Mouse (Mus musculus) hindbrain, embryonic 14.5 days (tissue): ENCODE data around the gene Arhgef17. TPM values are rescaled to one million over a fixed set of nuclear protein-coding genes. Genes with fewer than 3 reads are reported as not detected.

Experiments
- ATAC-seq: fragments of 200-750 bp; cut with Nextera tagmentation; 2 replicates; pipeline ENCODE4 v1.8.0; 2017; ENCODE audit warnings: moderate number of reproducible peaks, mild to moderate bottlenecking, moderate TSS enrichment, moderate library complexity; ENCODE audit not compliant: low FRiP score
- DNase-seq: peaks from one replicate; pipeline ENCODE4 v3.0.0-alpha.2; 2015; ENCODE audit warnings: low spot score
- H3K27ac ChIP-seq: fragments of 300-500 bp; sonication (generic); 2 replicates; pipeline ENCODE4 v1.5.1; 2014; ENCODE audit warnings: mild to moderate bottlenecking, moderate library complexity
- H3K27me3 ChIP-seq: fragments of 300-500 bp; sonication (generic); 2 replicates; pipeline ENCODE4 v1.6.1; 2014; ENCODE audit warnings: mild to moderate bottlenecking, low read length, mixed read lengths; ENCODE audit not compliant: control insufficient read depth, insufficient read depth
- H3K36me3 ChIP-seq: fragments of 300-500 bp; sonication (generic); replicated peaks from 2 replicates; pipeline ENCODE4 v1.6.1; 2014; ENCODE audit not compliant: control insufficient read depth, insufficient read depth
- H3K4me1 ChIP-seq: fragments of 300-500 bp; sonication (generic); replicated peaks from 2 replicates; pipeline ENCODE4 v1.6.1; 2014; ENCODE audit warnings: antibody characterized with exemption, low read length, mixed read lengths; ENCODE audit not compliant: control insufficient read depth, insufficient read depth
- H3K4me2 ChIP-seq: fragments of 300-500 bp; sonication (generic); replicated peaks from 2 replicates; pipeline ENCODE4 v1.6.1; 2014; ENCODE audit warnings: mild to moderate bottlenecking, moderate library complexity
- H3K4me3 ChIP-seq: fragments of 300-500 bp; sonication (generic); replicated peaks from 2 replicates; pipeline ENCODE4 v1.5.1; 2014; ENCODE audit warnings: mild to moderate bottlenecking, low read length
- H3K9ac ChIP-seq: fragments of 300-500 bp; sonication (generic); 2 replicates; pipeline ENCODE4 v1.6.1; 2014
- H3K9me3 ChIP-seq: fragments of 300-500 bp; sonication (generic); 2 replicates; pipeline ENCODE4 v1.6.1; 2016; ENCODE audit warnings: low read length; ENCODE audit not compliant: control insufficient read depth
- whole genome bisulfite sequencing: fragments of 180-500 bp; shearing (Covaris S2); extraction: QIAGEN DNeasy Blood & Tissue Kit; methylation state at CpG from one replicate; pipeline ENCODE4 v1.1.7; 2014; 5-methylcytosine and 5-hydroxymethylcytosine counted together
- polyA plus RNA-seq: library from polyadenylated mRNA; unstranded; fragments of >200 nt; fragmentation: Nextera tagmentation; extraction: Ambion mirVana; gene quantifications from 2 replicates; pipeline ENCODE4 v1.2.1, GENCODE M21; 2014

The Arhgef17 gene
- polyA plus RNA-seq, 1 experiment from 2014 or later, result 15.5 TPM

DNA sequence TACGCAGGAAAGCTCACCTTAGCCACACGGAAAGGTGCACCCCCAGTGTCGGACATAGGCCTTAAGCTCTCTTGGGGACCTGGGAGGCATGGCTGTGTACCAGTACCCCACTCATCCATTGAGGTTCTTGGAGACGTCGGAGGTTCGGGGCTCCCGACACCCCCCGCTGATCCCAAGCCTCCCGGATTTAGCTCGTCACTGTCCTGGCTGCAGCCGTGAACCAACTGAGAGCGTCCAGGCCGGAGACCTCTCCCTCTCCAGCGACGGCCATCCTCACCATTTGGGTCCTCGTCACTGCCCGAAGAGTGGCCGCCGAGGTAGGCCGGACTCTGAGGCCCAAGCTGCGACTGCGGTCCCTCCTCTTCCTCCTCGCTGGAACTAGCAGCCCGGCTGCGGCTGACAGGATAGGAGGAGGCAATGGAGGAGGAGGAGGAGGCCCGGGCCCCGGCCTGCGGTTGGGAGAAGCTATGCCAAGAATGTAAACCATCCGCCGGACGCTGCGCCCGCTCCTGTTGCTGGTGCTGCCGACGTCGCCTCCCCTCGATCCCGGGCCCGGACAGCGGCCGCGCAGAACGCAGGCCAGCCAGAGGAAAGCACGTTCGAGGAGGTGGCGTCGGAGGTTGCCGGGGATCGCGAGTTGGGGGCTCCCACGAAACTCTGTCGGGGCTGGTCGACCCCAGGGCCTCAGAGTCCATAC, 1.1 kb downstream of the Arhgef17 start:
- Histone ChIP-seq H3K4me3 (peak overlapping the region; percentile 47), H3K27ac (no peak overlapping the region), H3K9ac (peak overlapping the region; percentile 53), H3K27me3 (peaks cover 35% of the 10 kb centered on the region), H3K36me3 (no peaks in the 10 kb centered on the region), H3K9me3 (no peaks in the 10 kb centered on the region), H3K4me2 (peak overlapping the region; percentile 74), H3K4me1 (peaks cover 27% of the 10 kb centered on the region)
- ATAC-seq (no peak), DNase-seq (no peak)
- WGBS, result 4% methylated on average over 50 of the region's 53 CpGs

DNA sequence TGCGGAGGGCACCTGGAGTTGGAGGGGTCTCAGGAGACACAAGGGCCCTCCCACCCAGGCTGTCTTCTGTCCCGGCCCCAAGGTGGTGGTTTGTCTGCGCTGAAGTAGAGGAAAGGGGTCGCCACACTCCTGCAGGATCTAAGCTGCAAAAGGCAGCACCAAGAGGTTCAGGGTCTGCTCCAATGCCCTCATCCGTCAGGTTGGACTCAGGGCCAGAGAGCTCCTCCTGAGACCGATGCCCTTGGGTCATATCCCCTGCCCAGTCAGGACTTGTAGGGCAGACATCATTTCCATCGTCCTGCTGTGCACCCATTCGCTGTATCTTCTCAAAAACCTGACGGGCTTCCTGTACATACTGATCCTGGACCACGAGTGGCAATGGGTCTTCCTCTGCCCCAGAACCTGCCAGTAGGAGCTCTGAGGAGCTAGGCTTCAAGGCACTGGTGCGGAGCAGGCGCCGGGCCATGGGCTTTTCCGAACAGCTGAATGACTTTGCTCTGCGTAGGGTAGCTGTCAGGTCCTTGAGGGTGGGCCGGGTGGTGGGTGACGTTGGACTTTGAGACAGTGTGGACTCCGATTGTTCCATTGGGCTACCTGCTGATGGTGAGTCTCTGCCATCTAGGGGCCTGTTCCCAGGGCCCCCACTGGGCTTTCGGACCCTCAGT, 2.1 kb downstream of the Arhgef17 start:
- Histone ChIP-seq H3K4me3 (peak overlapping the region; percentile 47), H3K9me3 (no peaks in the 10 kb centered on the region), H3K27ac (no peak overlapping the region), H3K4me2 (peak overlapping the region; percentile 74), H3K4me1 (peaks cover 27% of the 10 kb centered on the region), H3K27me3 (peaks cover 35% of the 10 kb centered on the region), H3K9ac (no peak overlapping the region), H3K36me3 (no peaks in the 10 kb centered on the region)
- WGBS, result 79% methylated on average over 19 of the region's 19 CpGs
- DNase-seq, result no peak
- no peak for ATAC-seq

- Histone ChIP-seq H3K27ac (no peak overlapping the region), H3K9me3 (no peaks in the 10 kb centered on the region), H3K4me2 (peak overlapping the region; percentile 74), H3K4me1 (peaks cover 30% of the 10 kb centered on the region), H3K9ac (no peak overlapping the region), H3K27me3 (peaks cover 35% of the 10 kb centered on the region), H3K4me3 (peak overlapping the region; percentile 11; the same call in 1 of the 2 replicates), H3K36me3 (no peaks in the 10 kb centered on the region)
- WGBS, result 63% methylated on average over 9 of the region's 9 CpGs
- no peak for DNase-seq
- no peak for ATAC-seq
Observed at GRCm38 (mm10) chr7:100928456-100928855, 3.5 kb downstream of the Arhgef17 start.

DNA sequence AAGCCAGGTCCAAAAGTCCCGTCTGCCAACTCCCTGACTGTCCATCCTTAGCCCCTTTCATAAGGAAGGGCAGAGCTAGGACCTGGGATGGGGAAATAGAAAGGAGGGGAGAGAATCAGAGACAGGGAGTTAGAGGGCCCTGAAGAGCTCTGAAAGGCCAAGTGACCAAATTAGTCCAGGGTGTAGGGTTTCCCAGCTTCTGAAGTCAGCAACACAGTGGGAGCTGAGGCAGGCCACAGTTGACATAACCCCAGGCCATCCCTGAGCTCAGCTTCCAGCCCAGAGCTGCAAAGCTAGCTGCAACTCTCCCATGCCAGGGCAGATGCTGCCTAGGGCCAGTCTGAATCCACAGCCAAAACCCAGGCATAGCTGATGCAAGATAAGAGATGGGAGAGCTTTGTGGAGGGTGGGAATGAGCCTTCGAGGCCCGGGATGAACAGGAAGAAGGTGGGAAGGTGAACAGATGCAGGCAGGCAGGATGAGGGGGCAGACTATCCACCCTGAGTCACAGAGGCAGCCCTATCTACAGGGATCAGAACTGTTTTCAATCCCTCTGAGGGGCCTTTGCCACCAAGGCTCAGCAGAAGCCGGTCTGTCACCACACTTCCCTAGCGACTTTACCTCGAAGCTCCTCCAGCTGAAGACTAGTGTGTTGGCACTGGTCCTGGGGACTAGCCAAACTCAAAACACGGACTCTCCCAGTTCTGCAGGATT, 4.5 kb downstream of the Arhgef17 start:
- H3K9me3 ChIP-seq, result no peaks in the 10 kb centered on the region
- H3K36me3 ChIP-seq, result no peaks in the 10 kb centered on the region
- DNase-seq (no peak), ATAC-seq (no peak)
- peak overlapping the region; percentile 11; the same call in 1 of the 2 replicates for H3K4me3 ChIP-seq
- peaks cover 25% of the 10 kb centered on the region for H3K27me3 ChIP-seq
- H3K4me2 ChIP-seq, result peak overlapping the region; percentile 74
- H3K9ac ChIP-seq, result no peak overlapping the region
- no peak overlapping the region for H3K27ac ChIP-seq
- H3K4me1 ChIP-seq, result peaks cover 33% of the 10 kb centered on the region
- 36% methylated on average over 7 of the region's 7 CpGs for WGBS

DNA sequence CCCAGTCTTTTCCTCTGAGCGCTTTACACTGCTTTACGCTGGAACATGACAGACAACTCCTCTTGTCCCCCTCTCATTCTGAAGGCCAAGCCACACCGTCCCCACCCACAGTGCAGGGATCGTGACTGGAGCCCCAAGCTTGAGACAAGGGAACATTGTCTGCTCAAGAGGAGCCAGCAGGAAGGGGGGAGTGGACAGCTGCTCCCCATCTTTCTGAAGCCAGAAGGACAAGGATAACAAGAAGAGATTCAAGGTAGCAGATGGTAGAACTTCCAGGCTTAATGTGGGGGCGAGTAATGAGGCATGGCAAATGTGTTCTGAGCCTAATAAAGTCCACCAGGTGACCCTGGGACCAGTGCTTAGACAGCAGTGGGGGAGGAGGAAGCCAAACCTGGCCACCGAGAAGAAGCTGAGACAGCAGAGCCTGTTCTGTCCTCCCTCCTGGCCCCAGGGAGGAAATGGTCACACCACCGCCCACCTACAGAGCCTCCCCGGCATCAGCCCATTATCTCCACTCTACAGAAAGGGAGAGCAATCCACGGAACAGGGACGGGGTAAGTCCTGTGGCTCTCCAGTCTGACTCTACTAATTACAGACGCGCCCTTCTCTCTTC, 5.5 kb downstream of the Arhgef17 start:
- DNase-seq (no peak), ATAC-seq (no peak)
- WGBS, result 25% methylated on average over 12 of the region's 12 CpGs
- Histone ChIP-seq H3K9me3 (no peaks in the 10 kb centered on the region), H3K27ac (no peak overlapping the region), H3K9ac (0 out of 2 replicates have a peak overlapping the region, but pooled peaks have one; percentile 6), H3K4me3 (peak overlapping the region; percentile 11), H3K4me2 (peak overlapping the region; percentile 74), H3K27me3 (peaks cover 15% of the 10 kb centered on the region; the same call in 1 of the 2 replicates), H3K4me1 (peaks cover 25% of the 10 kb centered on the region), H3K36me3 (no peaks in the 10 kb centered on the region)

- ATAC-seq (no peak), DNase-seq (no peak)
- no peak overlapping the region for H3K9ac ChIP-seq
- H3K4me3 ChIP-seq, result no peak overlapping the region
- 29% methylated on average over 10 of the region's 10 CpGs for WGBS
- H3K36me3 ChIP-seq, result no peaks in the 10 kb centered on the region
- peaks cover 16% of the 10 kb centered on the region for H3K4me1 ChIP-seq
- H3K27ac ChIP-seq, result no peak overlapping the region
- 0 out of 2 replicates have a peak, but pooled peaks cover under 1% of the 10 kb centered on the region for H3K27me3 ChIP-seq
- peak overlapping the region; percentile 74 for H3K4me2 ChIP-seq
- H3K9me3 ChIP-seq, result no peaks in the 10 kb centered on the region
Observed at GRCm38 (mm10) chr7:100924674-100925445, 7.0 kb downstream of the Arhgef17 start.

- no peak overlapping the region for H3K27ac ChIP-seq
- no peak overlapping the region for H3K9ac ChIP-seq
- DNase-seq, result no peak
- no peaks in the 10 kb centered on the region for H3K27me3 ChIP-seq
- ATAC-seq, result no peak
- no peaks in the 10 kb centered on the region for H3K36me3 ChIP-seq
- no peaks in the 10 kb centered on the region for H3K9me3 ChIP-seq
- no peak overlapping the region for H3K4me2 ChIP-seq
- WGBS, result 90% methylated on average over 5 of the region's 5 CpGs
- H3K4me1 ChIP-seq, result peaks cover 23% of the 10 kb centered on the region
- no peak overlapping the region for H3K4me3 ChIP-seq
Observed at GRCm38 (mm10) chr7:100924200-100924599, 7.7 kb downstream of the Arhgef17 start.

GRCm38 (mm10) chr7:100922907-100923306, 9.0 kb downstream of the Arhgef17 start:
- DNase-seq, result no peak

More at GRCm38 (mm10) chr7:100922907-100923306, 9.0 kb downstream of the Arhgef17 start:
- no peak for ATAC-seq
- 67% methylated on average over 4 of the region's 4 CpGs for WGBS
- peaks cover 23% of the 10 kb centered on the region for H3K4me1 ChIP-seq
- no peaks in the 10 kb centered on the region for H3K9me3 ChIP-seq
- no peak overlapping the region for H3K4me2 ChIP-seq
- no peak overlapping the region for H3K27ac ChIP-seq
- H3K27me3 ChIP-seq, result no peaks in the 10 kb centered on the region
- no peak overlapping the region for H3K9ac ChIP-seq
- no peaks in the 10 kb centered on the region for H3K36me3 ChIP-seq
- H3K4me3 ChIP-seq, result no peak overlapping the region
